Mouse (Mus musculus): ENCODE data around the gene Gm20824. TPM values are rescaled to one million over a fixed set of nuclear protein-coding genes. Genes with fewer than 3 reads are reported as not detected.
"Not testable (repeated sequence)": the region's sequence is repeated elsewhere in the genome, so short reads cannot be mapped to it uniquely, and the experiment has no call there.

Gm20824 gene
- polyA plus RNA-seq (2012; rRNA removed), result not detected in 2 replicates

DNA sequence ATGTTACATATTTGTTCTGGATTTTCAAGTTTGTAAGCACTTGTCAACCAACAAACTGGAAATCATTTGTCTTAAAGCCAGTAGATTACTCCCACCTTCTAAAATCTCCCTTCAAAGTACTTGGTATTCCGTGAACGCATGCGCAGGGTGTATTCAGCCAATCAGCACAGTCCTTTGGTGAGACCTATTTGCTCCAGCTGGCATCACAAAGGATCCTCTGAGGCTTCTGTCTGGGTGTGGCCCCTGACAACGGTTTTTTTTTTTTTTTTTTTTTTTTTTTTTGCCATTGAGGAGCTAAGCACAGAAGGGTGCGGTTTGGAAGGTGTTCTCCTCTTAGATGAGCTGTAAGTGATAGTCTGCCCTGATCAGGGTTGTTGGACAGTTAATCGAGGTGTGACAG lies at the start of gene Gm20824:
TSS of gene Gm20824 (plus strand) at position 301 of the 400 bp plus-strand sequence.
- not testable (repeated sequence) for H3K4me3 ChIP-seq (replicated peaks; ENCODE audit: extremely low read depth, low read depth, low read length); H3K4me1 ChIP-seq (ENCODE audit: control insufficient read depth, insufficient read depth, low read length); DNase-seq
- WGBS, result no CpG with 5 or more reads among the region's 6 CpGs

Other genes with a start within 250 kb of the Gm20824 start
- not detected in 2 replicates for gene Gm20825, start 186.4 kb upstream of the Gm20824 start, polyA plus RNA-seq (2012; rRNA removed)